Comparison of ENCODE assay signal across 22 mouse cellular contexts in the genomic region with DNA sequence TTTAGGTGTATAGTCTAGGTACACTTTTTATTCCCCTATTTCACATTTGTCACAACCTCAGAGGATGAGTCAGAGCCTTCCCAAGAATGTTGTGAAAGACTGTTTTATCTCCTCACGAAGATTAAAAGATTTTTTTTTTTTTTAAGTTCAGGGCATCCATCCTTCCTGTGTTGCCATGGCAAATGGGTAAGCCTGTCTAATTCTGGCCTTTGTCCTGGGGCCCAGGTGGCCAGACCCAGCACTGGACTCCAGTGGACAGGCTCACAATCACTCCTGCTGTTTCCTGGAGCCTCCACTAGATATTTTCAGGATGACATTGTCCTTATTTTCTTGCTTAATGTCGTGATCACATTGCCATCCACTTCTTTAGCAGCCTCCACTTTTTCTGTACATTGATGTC. TPM values are rescaled to one million over a fixed set of nuclear protein-coding genes. Genes with fewer than 3 reads are reported as not detected.
DNase-seq lines count a peak whose midpoint lies in the region; ATAC-seq lines count a peak whose summit lies in the region.
"Had no signal": no experiment of that assay in that cellular context is flagged by ENCODE, and none has a peak within 500 bp of the region (broad histone marks: within the 10 kb centered on the region; RNA-seq: fewer than 3 reads in every experiment).

No protein-coding gene starts in this region.

- ATAC-seq in lung, embryonic 16.5 days (ENCODE audit: low read depth), result 0 out of 2 replicates have a peak, but pooled peaks have one; percentile 7
- ATAC-seq: intestine, embryonic 16.5 days had no signal

- H3K36me3 ChIP-seq in lung, embryonic 16.5 days (ENCODE audit: control insufficient read depth, insufficient read depth, low read length), result no peaks in the 10 kb centered on the region
- H3K36me3 ChIP-seq: embryonic facial prominence, embryonic 12.5 days; forebrain, embryonic 15.5 days; heart, embryonic 12.5 days; hindbrain, embryonic 15.5 days; kidney, embryonic 15.5 days had no signal

- no peak overlapping the region for H3K9ac ChIP-seq in lung, embryonic 16.5 days (ENCODE audit: low read length)
- H3K9ac ChIP-seq: embryonic facial prominence, embryonic 12.5 days; forebrain, embryonic 15.5 days; heart, embryonic 12.5 days; hindbrain, embryonic 15.5 days; kidney, embryonic 15.5 days had no signal

- no peak overlapping the region for H3K4me3 ChIP-seq in lung, embryonic 16.5 days (ENCODE audit: low read length)
- H3K4me3 ChIP-seq: embryonic facial prominence, embryonic 12.5 days; forebrain, embryonic 15.5 days; heart, embryonic 12.5 days; hindbrain, embryonic 15.5 days; kidney, embryonic 15.5 days had no signal

- WGBS in lung, embryonic 16.5 days, result 39% methylated on average over 2 of the region's 2 CpGs

- no peaks in the 10 kb centered on the region for H3K27me3 ChIP-seq in lung, embryonic 16.5 days (ENCODE audit: control insufficient read depth, insufficient read depth, low read depth, low read length)
- H3K27me3 ChIP-seq: CH12.LX; embryonic facial prominence, embryonic 12.5 days; forebrain, embryonic 15.5 days; heart, embryonic 12.5 days; hindbrain, embryonic 15.5 days; kidney, embryonic 15.5 days had no signal

- no peaks in the 10 kb centered on the region for H3K9me3 ChIP-seq in lung, embryonic 16.5 days (ENCODE audit: control insufficient read depth, low read length)
- H3K9me3 ChIP-seq: embryonic facial prominence, embryonic 12.5 days; forebrain, embryonic 15.5 days; heart, embryonic 12.5 days; hindbrain, embryonic 15.5 days; kidney, embryonic 15.5 days had no signal

- peak; percentile 12 for DNase-seq in adrenal gland, adult 8-10 months
- no peak for DNase-seq in adrenal gland, postnatal 25 days
- DNase-seq in cerebellum, postnatal 14 days, result peak; percentile 3 to 49
- DNase-seq in cerebellum, postnatal 4 days (ENCODE audit: low spot score in 2 of 2), result no peak
- DNase-seq in lung, postnatal 14 days, result no peak
- peak; percentile 45 for DNase-seq in brain, adult 2 months (ENCODE audit: low read depth, low spot score)
- DNase-seq in MN1 (ENCODE audit: low spot score), result no peak
- DNase-seq: gastrocnemius, postnatal 14 days; kidney, adult 2 months had no signal

- H3K4me1 ChIP-seq in lung, embryonic 16.5 days (replicated peaks; ENCODE audit: control insufficient read depth, insufficient read depth, low read length), result no peaks in the 10 kb centered on the region
- H3K4me1 ChIP-seq: embryonic facial prominence, embryonic 12.5 days; forebrain, embryonic 15.5 days; heart, embryonic 12.5 days; hindbrain, embryonic 15.5 days; kidney, embryonic 15.5 days had no signal

- H3K27ac ChIP-seq in lung, embryonic 16.5 days (ENCODE audit: low read length), result no peak overlapping the region
- H3K27ac ChIP-seq: embryonic facial prominence, embryonic 12.5 days; forebrain, embryonic 15.5 days; hindbrain, embryonic 15.5 days; kidney, embryonic 15.5 days had no signal

- H3K4me2 ChIP-seq in lung, embryonic 16.5 days (ENCODE audit: low read depth, low read length), result no peak overlapping the region
- H3K4me2 ChIP-seq: embryonic facial prominence, embryonic 12.5 days; forebrain, embryonic 15.5 days; heart, embryonic 12.5 days; hindbrain, embryonic 15.5 days; kidney, embryonic 15.5 days had no signal

RNA-seq across cellular contexts. Expression of gene Rgs13, which starts 57.7 kb away (rescaled TPM):
- total RNA-seq in adrenal gland, adult 8-10 months (2022), result not detected
- not detected in 2 replicates for total RNA-seq in adrenal gland, postnatal 25 days (2021)
- 0.13 TPM in 1 of 2 replicates, not detected in the other for polyA plus RNA-seq in lung, embryonic 16.5 days (2015; fragmentation: Nextera tagmentation; extraction: Ambion mirVana)
- total RNA-seq: gastrocnemius, adult 18-20 months; heart, adult 8-10 months; heart, postnatal 25 days had no signal
- polyA plus RNA-seq: cerebellum, adult 2 months; gonadal fat pad, adult 2 months; heart, embryonic 12.5 days; intestine, embryonic 16.5 days; kidney, adult 2 months; kidney, embryonic 15.5 days had no signal

Comparison
In these comparisons a context has a peak if more than half of its experiments do, and no peak if none do; other contexts are left out.
1. DNase-seq: peak in adrenal gland, adult 8-10 months (single experiment), cerebellum, postnatal 14 days (2 of 2) and brain, adult 2 months (single experiment); none in adrenal gland, postnatal 25 days (single experiment), cerebellum, postnatal 4 days (0 of 2), lung, postnatal 14 days (single experiment) and MN1 (single experiment).